Mouse (Mus musculus): ENCODE data around the gene Adamts3.

DNA sequence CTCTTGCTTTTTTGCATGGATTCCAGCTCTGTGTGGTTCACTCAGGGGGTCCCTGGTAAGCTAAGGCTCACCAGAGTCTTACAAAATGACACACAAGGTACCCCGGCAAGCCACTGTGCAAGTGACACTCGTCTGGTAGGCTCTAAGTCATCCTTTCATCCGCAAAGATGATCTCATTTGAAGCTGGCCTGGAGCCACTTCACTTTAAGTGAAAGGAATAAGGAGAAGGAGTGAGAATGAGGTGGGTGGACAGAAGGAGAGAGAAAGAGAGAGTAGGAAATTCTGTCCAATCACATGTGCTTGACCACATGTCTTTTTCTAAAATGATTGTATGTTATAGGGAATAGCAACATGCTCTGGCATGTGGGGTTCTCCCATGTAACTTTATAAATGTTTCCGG is 122.8 kb downstream of the Adamts3 start:
- TF ChIP-seq CTCF (IDR thresholded peaks at IDR 0.05; ENCODE audit: extremely low read depth, insufficient read length, insufficient replicate concordance, low read depth, low read length) (no peak), POLR2A (IDR thresholded peaks at IDR 0.05; ENCODE audit: low read depth, low read length) (no peak)

Data from small intestine, adult 2 months (tissue).